Mouse (Mus musculus) heart, postnatal 0 days (tissue): Measurements from ENCODE around the gene Eln. TPM values are rescaled to one million over a fixed set of nuclear protein-coding genes. Genes with fewer than 3 reads are reported as not detected.
A peak's percentile ranks its signal among the peaks of the same experiment; 100 is the strongest.

ENCODE experiments used
- ATAC-seq: fragments of 200-750 bp; cut with Nextera tagmentation; 2 replicates; pipeline ENCODE4 v1.8.0; 2017; ENCODE audit warnings: low read depth, moderate number of reproducible peaks, moderate library complexity; ENCODE audit not compliant: insufficient read depth
- DNase-seq: peaks from one replicate; pipeline ENCODE4 v3.0.0-alpha.2; 2016; ENCODE audit warnings: low spot score
- H3K27ac ChIP-seq: fragments of 300-500 bp; sonication (generic); 2 replicates; pipeline ENCODE4 v1.5.1; 2014; ENCODE audit warnings: low read depth, mild to moderate bottlenecking
- H3K27me3 ChIP-seq: fragments of 300-500 bp; sonication (generic); 2 replicates; pipeline ENCODE4 v1.6.1; 2014; ENCODE audit warnings: low read length, mixed read lengths; ENCODE audit not compliant: control insufficient read depth, insufficient read depth
- H3K36me3 ChIP-seq: fragments of 300-500 bp; sonication (generic); replicated peaks from 2 replicates; pipeline ENCODE4 v1.6.1; 2014; ENCODE audit warnings: low read length, mixed read lengths; ENCODE audit not compliant: control insufficient read depth, insufficient read depth
- H3K4me1 ChIP-seq: fragments of 300-500 bp; sonication (generic); 2 replicates; pipeline ENCODE4 v1.6.1; 2014; ENCODE audit warnings: antibody characterized with exemption; ENCODE audit not compliant: control insufficient read depth, insufficient read depth
- H3K4me2 ChIP-seq: fragments of 300-500 bp; sonication (generic); 2 replicates; pipeline ENCODE4 v1.6.1; 2014; ENCODE audit warnings: low read depth, mild to moderate bottlenecking, low read length, moderate library complexity
- H3K4me3 ChIP-seq: fragments of 300-500 bp; sonication (generic); 2 replicates; pipeline ENCODE4 v1.5.1; 2014; ENCODE audit warnings: low read depth, low read length
- H3K9ac ChIP-seq: fragments of 300-500 bp; sonication (generic); replicated peaks from 2 replicates; pipeline ENCODE4 v1.6.1; 2014; ENCODE audit warnings: low read depth, low read length, mixed read lengths
- H3K9me3 ChIP-seq: fragments of 300-500 bp; sonication (generic); replicated peaks from 2 replicates; pipeline ENCODE4 v1.6.1; 2016; ENCODE audit warnings: low read length; ENCODE audit not compliant: control insufficient read depth
- CTCF ChIP-seq: IDR thresholded peaks from 2 replicates; pipeline ENCODE4 v1.5.1; 2016; ENCODE audit warnings: antibody characterized with exemption, control low read depth, low read depth
- EP300 ChIP-seq: IDR thresholded peaks from 2 replicates; pipeline ENCODE4 v1.6.1; 2016; ENCODE audit warnings: antibody characterized with exemption, low read depth
- WGBS: fragments of 180-500 bp; shearing (Covaris S2); extraction: QIAGEN DNeasy Blood & Tissue Kit; methylation state at CpG from one replicate; pipeline ENCODE4 v1.1.7; 2014; 5-methylcytosine and 5-hydroxymethylcytosine counted together
- polyA plus RNA-seq: library from polyadenylated mRNA; unstranded; fragments of >200 nt; fragmentation: Nextera tagmentation; extraction: Ambion mirVana; gene quantifications from 2 replicates; pipeline ENCODE4 v1.2.1, GENCODE M21; 2015
- total RNA-seq: library from RNA; depleted of rRNA; stranded (reverse); fragments of >200 nt; gene quantifications from 2 replicates; pipeline ENCODE4 v1.2.3, GENCODE M21; 2014; ENCODE audit warnings: low replicate concordance

The Eln gene
- total and polyA plus RNA-seq, 2 experiments from 2014 or later, result 313 to 362 TPM

DNA sequence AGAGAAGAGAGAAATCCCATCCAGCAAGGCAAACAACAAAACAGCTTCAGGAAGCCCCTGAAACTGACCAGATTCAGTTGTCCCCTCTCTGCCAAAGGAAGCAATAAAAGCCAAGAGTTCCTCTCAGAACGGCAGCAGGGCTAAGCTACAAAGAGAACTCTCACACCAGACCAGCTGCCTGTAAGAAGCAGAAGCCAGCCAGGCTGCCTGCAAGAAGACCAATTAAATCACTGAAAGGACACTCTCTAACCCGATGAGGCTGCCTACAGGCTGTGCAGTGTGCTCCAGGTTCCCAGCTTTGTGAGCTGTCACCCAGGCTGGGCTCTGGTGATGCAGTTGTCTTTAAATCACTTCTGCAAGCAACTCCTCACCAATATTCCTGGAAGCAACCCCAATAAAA lies 63.3 kb downstream of the Eln start:
- Histone ChIP-seq H3K9me3 (no peaks in the 10 kb centered on the region), H3K9ac (no peak overlapping the region), H3K4me2 (no peak overlapping the region), H3K4me3 (no peak overlapping the region), H3K36me3 (peaks cover 16% of the 10 kb centered on the region; the same call in 1 of the 2 replicates), H3K27me3 (peaks cover 5% of the 10 kb centered on the region; the same call in 1 of the 2 replicates), H3K4me1 (no peaks in the 10 kb centered on the region; the same call in 1 of the 2 replicates), H3K27ac (no peak overlapping the region)
- 60% methylated on average over 2 of the region's 2 CpGs for WGBS
- DNase-seq, result no peak
- no peak for ATAC-seq
- TF ChIP-seq EP300 (no peak), CTCF (no peak)

- Histone ChIP-seq H3K4me3 (no peak overlapping the region), H3K36me3 (0 out of 2 replicates have a peak, but pooled peaks cover 3% of the 10 kb centered on the region), H3K27ac (peak overlapping the region; percentile 39; the same call in 1 of the 2 replicates), H3K9me3 (no peaks in the 10 kb centered on the region), H3K4me1 (peaks cover 8% of the 10 kb centered on the region), H3K4me2 (no peak overlapping the region), H3K9ac (no peak overlapping the region), H3K27me3 (no peaks in the 10 kb centered on the region)
- ATAC-seq (0 out of 2 replicates have a peak, but pooled peaks have one; percentile 13), DNase-seq (peak; percentile 63)
- WGBS, result 37% methylated on average over 12 of the region's 12 CpGs
- TF ChIP-seq EP300 (no peak), CTCF (no peak)
Measured at GRCm38 (mm10) chr5:134680238-134680637, 66.9 kb downstream of the Eln start.

DNA sequence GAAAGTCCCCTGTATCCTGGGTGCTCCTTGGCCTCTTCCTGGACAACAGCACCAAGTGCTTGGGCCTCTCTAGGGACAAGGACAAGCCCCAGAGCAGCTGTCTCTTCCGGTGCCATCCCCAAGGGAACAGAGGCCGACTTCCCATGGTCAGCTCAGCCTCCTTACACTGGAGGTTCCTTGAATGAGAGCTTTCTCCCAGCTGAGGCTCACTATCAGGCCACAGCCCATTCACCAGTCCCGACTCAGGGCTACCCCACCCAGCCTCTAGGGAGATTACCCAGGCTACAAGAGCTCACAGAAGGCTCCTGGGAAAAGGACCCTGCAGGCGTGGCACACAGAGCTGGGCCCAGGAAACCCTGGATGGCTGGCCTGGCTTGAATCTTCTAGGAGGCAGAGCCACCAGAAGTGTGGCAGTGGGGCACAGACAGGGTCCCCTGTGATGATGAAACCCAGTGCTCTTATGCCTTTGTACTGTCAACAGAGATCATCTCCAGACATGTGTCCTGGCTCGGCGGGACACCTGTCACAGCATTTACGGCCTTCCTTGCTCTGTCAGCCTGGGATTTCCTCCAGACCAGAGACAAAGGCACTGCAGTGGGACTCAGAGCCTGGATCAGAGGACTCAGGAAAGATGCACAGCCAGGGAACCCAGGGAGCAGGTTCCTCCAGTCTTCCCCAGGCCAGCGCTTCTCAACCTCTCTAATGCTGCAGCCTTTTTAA lies 68.1 kb downstream of the Eln start:
- peak; percentile 23 for DNase-seq
- H3K9me3 ChIP-seq, result no peaks in the 10 kb centered on the region
- H3K4me1 ChIP-seq, result peaks cover 15% of the 10 kb centered on the region
- H3K27ac ChIP-seq, result peak overlapping the region; percentile 79
- ATAC-seq, result no peak
- 48% methylated on average over 8 of the region's 8 CpGs for whole genome bisulfite sequencing
- no peak overlapping the region for H3K4me3 ChIP-seq
- TF ChIP-seq EP300 (no peak), CTCF (no peak)
- H3K36me3 ChIP-seq, result 0 out of 2 replicates have a peak, but pooled peaks cover 3% of the 10 kb centered on the region
- peak overlapping the region; percentile 4; the same call in 1 of the 2 replicates for H3K9ac ChIP-seq
- H3K4me2 ChIP-seq, result no peak overlapping the region
- H3K27me3 ChIP-seq, result no peaks in the 10 kb centered on the region

DNA sequence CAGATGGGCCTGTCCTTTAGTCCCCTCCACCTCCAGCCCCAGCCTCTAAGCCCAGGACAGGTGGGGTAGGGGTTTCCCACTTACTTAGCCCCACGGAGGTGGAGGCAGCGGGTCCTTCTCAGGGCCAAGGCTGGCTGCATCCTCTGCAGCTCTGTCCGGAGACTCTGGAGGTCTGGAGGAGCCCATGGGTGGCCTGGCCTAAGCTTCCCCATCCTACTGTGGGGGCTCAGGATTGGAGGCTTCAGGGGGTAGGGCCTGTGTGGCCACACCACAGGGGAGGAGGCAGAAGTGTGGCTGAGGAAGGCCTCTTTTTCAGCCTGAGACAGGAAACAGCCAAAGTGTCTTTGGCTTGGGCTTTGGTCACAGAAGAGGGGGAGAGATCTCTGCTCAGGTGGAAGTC lies 69.1 kb downstream of the Eln start:
- 0 out of 2 replicates have a peak, but pooled peaks have one; percentile 21 for ATAC-seq
- Histone ChIP-seq H3K4me1 (peaks cover 15% of the 10 kb centered on the region), H3K4me3 (peak overlapping the region; percentile 3), H3K27me3 (no peaks in the 10 kb centered on the region), H3K9ac (no peak overlapping the region; the same call in 1 of the 2 replicates), H3K4me2 (peak overlapping the region; percentile 63; the same call in 1 of the 2 replicates), H3K36me3 (no peaks in the 10 kb centered on the region), H3K27ac (peak overlapping the region; percentile 79), H3K9me3 (no peaks in the 10 kb centered on the region)
- peak; percentile 23 for DNase-seq
- no peak for TF ChIP-seq EP300
- TF ChIP-seq CTCF, result no peak
- WGBS, result 77% methylated on average over 3 of the region's 3 CpGs

GRCm38 (mm10) chr5:134677491-134677890 lies 69.6 kb downstream of the Eln start:
- 78% methylated on average over 5 of the region's 5 CpGs for WGBS
- Histone ChIP-seq H3K36me3 (no peaks in the 10 kb centered on the region), H3K4me2 (peak overlapping the region; percentile 63), H3K27me3 (no peaks in the 10 kb centered on the region), H3K9ac (no peak overlapping the region), H3K9me3 (no peaks in the 10 kb centered on the region), H3K27ac (peak overlapping the region; percentile 79; the same call in 1 of the 2 replicates), H3K4me3 (peak overlapping the region; percentile 3), H3K4me1 (peaks cover 15% of the 10 kb centered on the region)
- no peak for ATAC-seq
- no peak for TF ChIP-seq CTCF
- DNase-seq, result no peak
